ENCODE assay signal across 8 mouse cellular contexts in genomic region chr6:86472100-86472955, GRCm38 (mm10). TPM values are rescaled to one million over a fixed set of nuclear protein-coding genes. Genes with fewer than 3 reads are reported as not detected.
DNase-seq lines count a peak whose midpoint lies in the region; ATAC-seq and TF ChIP-seq lines count a peak whose summit lies in the region.

No protein-coding gene starts in this region.

- TF ChIP-seq CTCF in E14TG2a.4 (conservative IDR thresholded peaks at IDR 0.05; ENCODE audit: low read length), result no peak
- TF ChIP-seq CTCF in heart, postnatal 0 days (IDR thresholded peaks at IDR 0.05; ENCODE audit: low read depth), result peak; percentile 99
- peak; percentile 93 for TF ChIP-seq CTCF in testis, adult 2 months (IDR thresholded peaks at IDR 0.05; ENCODE audit: control insufficient read depth, insufficient read depth, insufficient replicate concordance, low read depth, low read length)

- under 1% methylated on average over 56 of the region's 56 CpGs for WGBS in forebrain, embryonic 12.5 days
- WGBS in heart, postnatal 0 days, result under 1% methylated on average over 56 of the region's 56 CpGs
- WGBS in liver, embryonic 16.5 days (ENCODE audit: insufficient replicate concordance), result under 1% methylated on average over 56 of the region's 56 CpGs
- under 1% methylated on average over 55 of the region's 56 CpGs for WGBS in neural tube, embryonic 13.5 days

- H3K27me3 ChIP-seq in E14TG2a.4 (ENCODE audit: insufficient read depth, low read length), result no peaks in the 10 kb centered on the region
- H3K27me3 ChIP-seq in forebrain, embryonic 12.5 days, result no peaks in the 10 kb centered on the region
- no peaks in the 10 kb centered on the region for H3K27me3 ChIP-seq in heart, postnatal 0 days (ENCODE audit: control insufficient read depth, insufficient read depth, low read length)
- H3K27me3 ChIP-seq in liver, embryonic 16.5 days (ENCODE audit: control insufficient read depth, insufficient read depth, low read depth, low read length), result no peaks in the 10 kb centered on the region
- H3K27me3 ChIP-seq in neural tube, embryonic 13.5 days, result no peaks in the 10 kb centered on the region
- no peaks in the 10 kb centered on the region for H3K27me3 ChIP-seq in testis, adult 2 months (ENCODE audit: control insufficient read depth, insufficient read depth, low read length)

- H3K9me3 ChIP-seq in E14TG2a.4 (ENCODE audit: low read length), result no peaks in the 10 kb centered on the region
- H3K9me3 ChIP-seq in forebrain, embryonic 12.5 days, result no peaks in the 10 kb centered on the region
- no peaks in the 10 kb centered on the region for H3K9me3 ChIP-seq in heart, postnatal 0 days (replicated peaks; ENCODE audit: control insufficient read depth, low read length)
- no peaks in the 10 kb centered on the region for H3K9me3 ChIP-seq in liver, embryonic 16.5 days (replicated peaks; ENCODE audit: control insufficient read depth, low read length)
- H3K9me3 ChIP-seq in neural tube, embryonic 13.5 days, result no peaks in the 10 kb centered on the region

- H3K4me2 ChIP-seq in forebrain, embryonic 12.5 days, result peak overlapping the region; percentile 69
- H3K4me2 ChIP-seq in heart, postnatal 0 days (ENCODE audit: low read depth, low read length), result peak overlapping the region; percentile 63
- peak overlapping the region; percentile 98 for H3K4me2 ChIP-seq in liver, embryonic 16.5 days (ENCODE audit: low read depth, low read length)
- H3K4me2 ChIP-seq in neural tube, embryonic 13.5 days, result peak overlapping the region; percentile 76

- peaks cover 46% of the 10 kb centered on the region for H3K4me1 ChIP-seq in E14TG2a.4 (replicated peaks; ENCODE audit: low read depth, low read length)
- peaks cover 19% of the 10 kb centered on the region for H3K4me1 ChIP-seq in forebrain, embryonic 12.5 days
- H3K4me1 ChIP-seq in heart, postnatal 0 days (ENCODE audit: control insufficient read depth, insufficient read depth), result peaks cover 51% of the 10 kb centered on the region
- peaks cover 18% of the 10 kb centered on the region for H3K4me1 ChIP-seq in liver, embryonic 16.5 days (ENCODE audit: control insufficient read depth, low read depth, low read length)
- H3K4me1 ChIP-seq in neural tube, embryonic 13.5 days (replicated peaks), result peaks cover 19% of the 10 kb centered on the region
- peaks cover 18% of the 10 kb centered on the region for H3K4me1 ChIP-seq in testis, adult 2 months (ENCODE audit: control insufficient read depth, insufficient read depth, low read length)

- H3K9ac ChIP-seq in forebrain, embryonic 12.5 days, result peak overlapping the region; percentile 60
- H3K9ac ChIP-seq in heart, postnatal 0 days (replicated peaks; ENCODE audit: low read depth, low read length), result peak overlapping the region; percentile 66
- peak overlapping the region; percentile 79 for H3K9ac ChIP-seq in liver, embryonic 16.5 days (ENCODE audit: low read depth, low read length)
- peak overlapping the region; percentile 80 for H3K9ac ChIP-seq in neural tube, embryonic 13.5 days

- DNase-seq in c-Kit-positive CD71-positive TER-119-positive erythroid progenitor cells, embryonic 14.5 days (ENCODE audit: low spot score), result peak; percentile 98
- DNase-seq in heart, postnatal 0 days (ENCODE audit: low spot score), result peak; percentile 98
- peak; percentile 100 for DNase-seq in kidney, postnatal 4 days

- TF ChIP-seq EP300 in heart, postnatal 0 days (IDR thresholded peaks at IDR 0.05; ENCODE audit: low read depth), result peak; percentile 90

- H3K27ac ChIP-seq in forebrain, embryonic 12.5 days, result peak overlapping the region; percentile 92
- peak overlapping the region; percentile 95 for H3K27ac ChIP-seq in heart, postnatal 0 days (ENCODE audit: low read depth)
- H3K27ac ChIP-seq in liver, embryonic 16.5 days (ENCODE audit: low read length), result peak overlapping the region; percentile 83
- H3K27ac ChIP-seq in neural tube, embryonic 13.5 days (replicated peaks), result peak overlapping the region; percentile 97
- peak overlapping the region; percentile 97 for H3K27ac ChIP-seq in testis, adult 2 months (ENCODE audit: control insufficient read depth, insufficient read depth, low read depth, low read length)

- peak; percentile 84 for TF ChIP-seq POLR2A in testis, adult 2 months (IDR thresholded peaks at IDR 0.05; ENCODE audit: control insufficient read depth, low read depth, low read length)

- H3K36me3 ChIP-seq in E14TG2a.4 (ENCODE audit: insufficient read depth, low read length), result peaks cover 41% of the 10 kb centered on the region
- peaks cover 24% of the 10 kb centered on the region for H3K36me3 ChIP-seq in forebrain, embryonic 12.5 days (replicated peaks)
- H3K36me3 ChIP-seq in heart, postnatal 0 days (replicated peaks; ENCODE audit: control insufficient read depth, insufficient read depth, low read length), result peaks cover 17% of the 10 kb centered on the region
- H3K36me3 ChIP-seq in liver, embryonic 16.5 days (ENCODE audit: control insufficient read depth, insufficient read depth), result no peaks in the 10 kb centered on the region; the same call in 1 of the 2 replicates
- peaks cover 22% of the 10 kb centered on the region for H3K36me3 ChIP-seq in neural tube, embryonic 13.5 days
- H3K36me3 ChIP-seq in testis, adult 2 months (ENCODE audit: control insufficient read depth, insufficient read depth, low read length), result no peaks in the 10 kb centered on the region

- H3K4me3 ChIP-seq in E14TG2a.4 (replicated peaks; ENCODE audit: low read length), result peak overlapping the region; percentile 84
- peak overlapping the region; percentile 38 for H3K4me3 ChIP-seq in forebrain, embryonic 12.5 days (replicated peaks)
- peak overlapping the region; percentile 54 for H3K4me3 ChIP-seq in heart, postnatal 0 days (ENCODE audit: low read depth, low read length)
- peak overlapping the region; percentile 68 for H3K4me3 ChIP-seq in liver, embryonic 16.5 days (ENCODE audit: low read depth, low read length)
- peak overlapping the region; percentile 40 for H3K4me3 ChIP-seq in neural tube, embryonic 13.5 days
- H3K4me3 ChIP-seq in testis, adult 2 months (ENCODE audit: control insufficient read depth, low read depth, low read length), result peak overlapping the region; percentile 96

- peak; percentile 95 for ATAC-seq in forebrain, embryonic 12.5 days (ENCODE audit: low FRiP score)
- peak; percentile 90 for ATAC-seq in heart, postnatal 0 days (ENCODE audit: insufficient read depth, low read depth)
- peak; percentile 95 for ATAC-seq in liver, embryonic 16.5 days (ENCODE audit: low read depth)
- ATAC-seq in neural tube, embryonic 13.5 days (ENCODE audit: low read depth), result peak; percentile 96

RNA-seq across cellular contexts. Expression of gene C87436, which starts 34.2 kb away (rescaled TPM):
- 30.4 and 30.6 TPM in 2 replicates for polyA plus RNA-seq in forebrain, embryonic 12.5 days (2016; fragmentation: Nextera tagmentation; extraction: Ambion mirVana)
- total RNA-seq in heart, postnatal 0 days (2014; rRNA removed; ENCODE audit: low replicate concordance), result 9.1 and 9.9 TPM in 2 replicates
- polyA plus RNA-seq in heart, postnatal 0 days (2015; fragmentation: Nextera tagmentation; extraction: Ambion mirVana), result 16.4 and 16.9 TPM in 2 replicates
- polyA plus RNA-seq in liver, embryonic 16.5 days (2015; fragmentation: Nextera tagmentation; extraction: Ambion mirVana), result 10.6 and 10.8 TPM in 2 replicates
- polyA plus RNA-seq in neural tube, embryonic 13.5 days (2015; fragmentation: Nextera tagmentation; extraction: Ambion mirVana), result 22.0 and 22.4 TPM in 2 replicates
- 77.1 and 82.3 TPM in 2 replicates for polyA plus RNA-seq in testis, adult 2 months (2012; rRNA removed)

RNA-seq across cellular contexts. Expression of gene Gm44790, which starts 45.9 kb away (rescaled TPM):
- polyA plus RNA-seq in forebrain, embryonic 12.5 days (2016; fragmentation: Nextera tagmentation; extraction: Ambion mirVana), result not detected in 2 replicates
- 0.46 TPM in 1 of 2 replicates, not detected in the other for total RNA-seq in heart, postnatal 0 days (2014; rRNA removed; ENCODE audit: low replicate concordance)
- polyA plus RNA-seq in heart, postnatal 0 days (2015; fragmentation: Nextera tagmentation; extraction: Ambion mirVana), result not detected in 2 replicates
- not detected in 2 replicates for polyA plus RNA-seq in liver, embryonic 16.5 days (2015; fragmentation: Nextera tagmentation; extraction: Ambion mirVana)
- 0.50 and 0.63 TPM in 2 replicates for polyA plus RNA-seq in neural tube, embryonic 13.5 days (2015; fragmentation: Nextera tagmentation; extraction: Ambion mirVana)
- polyA plus RNA-seq in testis, adult 2 months (2012; rRNA removed), result 2.8 and 3.1 TPM in 2 replicates

RNA-seq across cellular contexts. Expression of gene Pcbp1, which starts 53.8 kb away (rescaled TPM):
- polyA plus RNA-seq in forebrain, embryonic 12.5 days (2016; fragmentation: Nextera tagmentation; extraction: Ambion mirVana), result 497 and 562 TPM in 2 replicates
- total RNA-seq in heart, postnatal 0 days (2014; rRNA removed; ENCODE audit: low replicate concordance), result 46.2 and 55.2 TPM in 2 replicates
- 276 and 285 TPM in 2 replicates for polyA plus RNA-seq in heart, postnatal 0 days (2015; fragmentation: Nextera tagmentation; extraction: Ambion mirVana)
- 82.3 and 84.0 TPM in 2 replicates for polyA plus RNA-seq in liver, embryonic 16.5 days (2015; fragmentation: Nextera tagmentation; extraction: Ambion mirVana)
- polyA plus RNA-seq in neural tube, embryonic 13.5 days (2015; fragmentation: Nextera tagmentation; extraction: Ambion mirVana), result 431 and 435 TPM in 2 replicates
- 91.6 and 99.3 TPM in 2 replicates for polyA plus RNA-seq in testis, adult 2 months (2012; rRNA removed)

Comparison
In these comparisons a context has a peak if more than half of its experiments do, and no peak if none do; other contexts are left out.
1. Peak in every context shown above with its lines: DNase-seq, ATAC-seq, H3K4me3 ChIP-seq and H3K27ac ChIP-seq.
2. H3K4me3 ChIP-seq: peak in every context shown above with its lines; median percentile 96 in testis, adult 2 months; 84 in E14TG2a.4; 68 in liver, embryonic 16.5 days; 54 in heart, postnatal 0 days; 40 in neural tube, embryonic 13.5 days; 38 in forebrain, embryonic 12.5 days.